Mouse (Mus musculus): ENCODE measurements at regions not wholly inside any gene's neighbourhood (a gene's known extent, or its start where the extent isn't known, plus 50 kb on each side); places are given as distances from the start of the nearest gene placed in this dataset.

DNA sequence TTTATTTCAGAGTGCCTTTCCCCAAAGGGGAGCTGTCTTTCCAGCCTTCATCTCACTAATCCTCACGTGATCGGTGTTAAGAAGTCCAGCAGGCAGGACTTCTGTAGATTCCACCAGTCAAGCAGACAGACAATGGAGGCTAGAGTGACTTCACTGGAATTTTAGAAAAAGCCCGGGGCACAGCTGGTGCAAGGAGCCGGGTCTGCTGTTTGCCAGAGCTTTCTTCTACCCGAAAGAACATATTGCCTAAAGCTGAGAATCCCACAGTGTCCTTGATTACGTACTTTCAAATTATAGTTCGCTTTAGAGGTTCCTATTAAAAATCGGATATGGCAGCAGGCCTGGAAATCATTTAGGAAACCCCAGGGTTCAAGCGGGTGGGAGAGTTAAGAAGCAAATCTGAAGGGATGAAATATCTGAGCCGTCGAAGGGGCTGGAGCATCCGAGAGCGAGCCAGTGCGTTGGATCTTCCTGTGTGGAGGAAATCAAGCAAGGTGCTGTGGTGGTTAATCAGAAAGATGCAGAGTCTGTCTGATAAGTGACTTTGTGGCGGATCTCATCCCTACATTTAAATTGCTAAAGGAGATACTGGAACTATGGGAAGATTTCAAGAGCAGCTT, 283.3 kb upstream of the Gm11146 start:
- ATAC-seq (replicated peaks; ENCODE audit: low read depth, poor library complexity, severe bottlenecking): no peak

DNA sequence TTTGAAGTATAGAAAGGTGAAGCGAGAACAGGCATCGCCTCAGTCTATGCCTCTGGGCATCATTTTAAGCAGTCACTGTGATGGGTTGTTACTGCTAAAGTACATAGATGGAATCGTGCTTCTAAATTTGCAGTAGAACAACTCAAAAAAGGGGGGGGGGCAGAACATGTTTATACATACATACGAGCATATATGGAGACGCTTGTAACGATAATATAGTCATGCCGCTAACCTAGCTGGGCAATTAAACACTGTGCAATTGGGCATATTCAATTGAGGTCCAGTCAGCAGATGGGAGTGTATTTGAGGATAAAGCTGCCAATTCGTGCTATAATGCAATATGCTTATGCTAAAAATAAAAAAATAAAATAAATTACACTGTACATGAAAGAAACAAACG, 282.6 kb upstream of the Gm11146 start:
- ATAC-seq (replicated peaks; ENCODE audit: low read depth, poor library complexity, severe bottlenecking): no peak

DNA sequence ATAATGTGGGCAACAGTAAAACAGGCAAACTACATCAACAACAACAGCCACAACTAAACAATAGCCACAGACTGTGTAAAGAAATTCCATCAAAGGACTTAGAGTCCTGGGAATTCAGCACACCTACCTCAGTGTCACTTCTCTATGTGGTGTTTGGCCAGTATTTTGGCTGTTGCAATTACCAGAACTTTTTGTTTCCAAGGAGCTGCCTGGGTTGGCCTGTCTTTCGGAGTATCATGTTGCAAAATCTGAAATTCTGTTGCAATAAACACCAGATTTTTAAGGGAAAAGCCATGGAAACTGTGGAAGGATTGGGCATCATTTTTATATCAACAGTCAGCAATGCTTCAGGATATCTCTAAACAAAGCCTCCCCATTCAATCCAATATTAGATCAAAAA, 275.1 kb upstream of the Gm11146 start:
- no peak for ATAC-seq (replicated peaks; ENCODE audit: low read depth, poor library complexity, severe bottlenecking)

DNA sequence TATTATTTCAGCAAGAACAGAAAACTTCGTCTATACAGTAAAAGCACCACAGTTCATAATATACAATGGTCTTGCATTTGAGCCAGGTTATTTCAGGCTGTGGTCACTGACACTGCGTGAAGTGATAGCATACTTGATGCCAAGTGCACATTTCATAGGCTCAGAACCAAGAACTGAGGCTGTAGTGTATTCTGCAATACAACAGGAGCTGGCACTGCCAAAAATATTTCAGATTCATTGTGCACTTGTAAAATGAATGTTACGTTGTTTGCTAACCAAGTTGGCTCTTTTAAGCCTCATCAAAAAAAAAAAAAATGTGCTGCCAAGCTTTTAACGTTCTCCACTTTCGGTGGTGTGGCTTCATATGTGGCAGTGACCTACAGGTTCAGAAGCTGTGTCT, 261.4 kb upstream of the Gm11146 start:
- no peak for ATAC-seq (replicated peaks; ENCODE audit: low read depth, poor library complexity, severe bottlenecking)

DNA sequence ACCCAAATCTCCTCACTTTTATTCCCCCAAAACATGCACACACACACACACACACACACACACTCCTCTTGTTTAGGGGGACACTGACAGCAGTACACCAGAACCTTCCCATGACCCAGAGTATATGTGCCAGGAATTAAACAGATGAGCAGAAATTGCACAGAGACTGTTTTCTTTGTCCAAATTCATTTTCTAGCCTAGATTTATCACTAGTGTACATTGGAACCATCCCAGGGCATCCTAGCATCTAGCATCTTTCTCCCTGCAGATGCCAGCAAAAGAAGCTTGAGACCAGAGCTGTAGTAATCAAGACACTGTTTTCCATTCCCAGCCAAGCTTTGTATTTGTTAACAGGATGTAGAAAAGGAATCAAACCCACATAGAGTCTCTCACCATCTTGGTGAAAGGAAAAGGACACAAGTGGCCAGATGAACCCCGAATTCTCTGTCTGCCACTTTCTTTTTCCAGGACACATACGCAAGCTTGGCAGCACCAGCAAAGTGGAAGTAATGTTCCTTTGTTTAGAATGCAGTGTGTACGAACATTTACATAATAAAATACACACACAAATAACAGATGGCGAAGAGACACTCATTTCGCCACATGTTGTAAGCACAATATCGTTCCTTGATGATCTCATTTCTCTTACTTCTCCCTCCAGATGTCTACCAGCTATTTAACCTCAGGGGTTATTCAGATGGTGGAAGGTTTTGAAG, 250.3 kb upstream of the Gm11146 start:
- no peak for ATAC-seq (replicated peaks; ENCODE audit: low read depth, poor library complexity, severe bottlenecking)

DNA sequence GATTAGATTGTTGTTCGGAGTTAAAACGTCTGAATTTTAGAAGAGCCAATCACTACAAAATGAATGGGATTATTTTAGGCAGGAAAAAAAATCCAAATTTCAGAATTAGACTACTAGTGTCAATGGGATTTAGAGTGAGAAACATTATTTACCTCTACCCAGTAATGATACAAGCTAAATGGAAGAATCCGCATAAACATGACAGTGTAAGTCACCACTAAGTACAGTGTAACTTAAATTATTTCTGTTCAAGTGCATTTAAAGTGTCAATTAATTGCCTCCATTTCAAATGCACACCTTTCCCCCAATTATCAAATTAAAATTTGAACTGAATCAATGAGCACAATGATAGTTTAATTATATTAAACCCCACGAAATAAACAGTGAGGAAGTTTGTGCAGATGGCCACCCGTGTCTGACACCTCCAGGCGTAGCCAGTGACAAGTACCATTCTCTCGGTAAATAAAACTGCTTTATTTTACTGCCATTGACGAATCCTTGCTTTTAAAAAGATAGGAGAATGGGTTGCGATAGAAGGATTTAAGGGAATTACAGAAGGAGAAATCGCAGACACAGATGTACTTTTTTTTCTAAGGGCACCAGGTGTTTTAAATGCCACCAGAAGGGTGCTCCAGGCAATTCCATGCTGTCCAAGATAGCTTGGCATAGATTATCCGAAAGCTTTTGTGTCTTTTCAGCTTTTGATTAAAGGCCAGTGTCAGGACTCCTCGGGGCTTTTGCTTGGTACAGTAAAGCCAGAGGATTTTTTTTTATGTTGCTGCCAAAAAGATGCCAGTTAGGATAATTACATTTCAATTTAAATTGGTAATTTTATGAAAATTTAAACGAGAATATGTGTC, 249.5 kb upstream of the Gm11146 start:
- ATAC-seq (replicated peaks; ENCODE audit: low read depth, poor library complexity, severe bottlenecking): no peak

DNA sequence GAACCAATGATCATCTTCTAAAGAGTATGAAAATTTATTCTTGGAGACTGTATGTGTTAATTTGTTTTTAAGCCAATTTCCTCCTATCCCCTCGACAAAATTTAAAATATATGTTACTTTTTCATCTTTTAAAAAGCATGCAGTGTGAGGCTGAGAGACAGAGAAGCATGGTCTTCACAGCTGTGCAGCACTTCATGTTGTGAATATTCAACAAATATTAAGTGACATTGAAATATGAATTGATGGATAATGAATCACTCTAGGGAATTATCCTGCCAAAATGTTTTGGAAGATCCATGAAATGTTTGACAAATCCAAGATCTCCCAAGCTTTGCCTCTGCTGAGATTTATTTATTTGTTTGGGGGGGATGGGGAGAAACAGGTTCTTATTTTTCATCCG, 233.9 kb upstream of the Gm11146 start:
- no peak for ATAC-seq (replicated peaks; ENCODE audit: low read depth, poor library complexity, severe bottlenecking)

DNA sequence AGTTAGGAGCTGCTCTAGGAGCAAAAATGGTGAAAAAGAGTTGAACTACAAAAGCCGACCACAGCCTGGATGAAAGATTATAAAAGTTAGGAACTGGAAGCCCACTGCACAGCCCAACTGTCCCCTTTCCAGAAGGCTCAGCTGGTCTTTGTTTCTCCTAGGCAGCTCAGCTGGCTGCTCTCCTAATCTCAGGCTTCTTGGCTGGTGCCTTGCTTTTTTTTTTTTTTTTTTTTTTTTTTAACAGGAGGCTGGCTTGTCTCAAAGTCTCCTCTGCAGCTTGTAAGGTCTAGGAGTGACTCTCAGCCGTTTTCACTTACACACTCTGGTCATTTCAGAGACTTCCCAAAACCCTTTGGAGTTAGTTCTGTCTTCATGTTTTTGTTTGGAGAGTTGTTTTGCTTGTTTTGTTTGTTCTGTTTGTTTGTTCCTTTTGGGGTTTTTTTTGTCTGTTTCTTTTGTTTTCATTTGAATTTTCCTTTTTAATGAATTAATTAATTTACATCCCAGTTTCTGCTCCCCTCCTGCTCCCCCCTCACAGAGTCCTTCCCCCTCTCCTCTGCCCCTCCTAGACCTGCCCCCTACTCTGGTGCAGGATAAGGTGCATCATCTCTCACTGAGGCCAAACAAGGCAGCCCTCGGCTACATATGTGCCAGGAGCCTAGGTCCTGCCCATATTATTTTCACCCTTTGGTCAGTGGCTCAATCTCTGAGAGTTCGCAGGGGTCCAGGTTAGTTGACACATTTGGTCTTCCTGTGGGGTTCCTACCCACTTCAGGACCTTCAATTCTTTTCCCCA, 225.6 kb upstream of the Gm11146 start:
- ATAC-seq (replicated peaks; ENCODE audit: low read depth, poor library complexity, severe bottlenecking): no peak

DNA sequence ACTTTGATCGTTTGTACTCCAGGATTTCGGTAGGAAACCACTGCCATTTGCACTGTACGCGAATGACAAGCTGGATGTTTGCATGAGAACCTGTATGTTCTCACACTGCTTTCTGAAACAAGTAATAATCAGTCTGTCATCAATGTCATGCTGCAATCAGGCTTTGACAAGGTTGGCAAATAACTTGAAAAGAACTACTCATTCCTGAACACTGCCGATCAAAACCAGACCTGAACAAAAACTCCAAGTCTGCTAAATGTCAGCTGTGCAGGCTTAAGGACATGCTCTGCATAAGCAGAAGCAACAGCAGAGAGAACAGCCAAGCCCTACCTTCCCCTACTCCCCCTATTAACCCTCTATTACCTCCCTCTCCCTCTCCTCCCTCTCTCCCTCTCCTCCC, 197.8 kb upstream of the Gm11146 start:
- no peak for ATAC-seq (replicated peaks; ENCODE audit: low read depth, poor library complexity, severe bottlenecking)

DNA sequence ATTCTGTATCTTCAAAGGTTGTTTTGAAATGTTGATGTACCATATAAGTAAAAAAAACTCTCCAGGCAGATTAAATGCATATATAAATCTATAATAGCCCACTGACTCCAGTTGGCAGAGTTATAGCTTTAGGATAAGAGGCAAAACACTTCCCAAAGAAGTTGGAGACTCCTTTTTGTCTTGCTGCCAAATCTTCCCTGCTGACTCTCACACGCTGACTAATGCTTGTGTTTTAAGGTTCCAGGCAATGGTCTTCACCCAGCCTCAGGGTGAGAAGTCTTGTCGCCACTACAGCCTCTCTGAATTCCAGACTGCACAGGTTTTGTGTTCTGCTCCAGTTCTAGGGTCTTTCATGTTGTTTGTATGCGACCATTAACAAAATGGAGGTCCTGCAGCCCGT, 195.0 kb upstream of the Gm11146 start:
- ATAC-seq (replicated peaks; ENCODE audit: low read depth, poor library complexity, severe bottlenecking): no peak

DNA sequence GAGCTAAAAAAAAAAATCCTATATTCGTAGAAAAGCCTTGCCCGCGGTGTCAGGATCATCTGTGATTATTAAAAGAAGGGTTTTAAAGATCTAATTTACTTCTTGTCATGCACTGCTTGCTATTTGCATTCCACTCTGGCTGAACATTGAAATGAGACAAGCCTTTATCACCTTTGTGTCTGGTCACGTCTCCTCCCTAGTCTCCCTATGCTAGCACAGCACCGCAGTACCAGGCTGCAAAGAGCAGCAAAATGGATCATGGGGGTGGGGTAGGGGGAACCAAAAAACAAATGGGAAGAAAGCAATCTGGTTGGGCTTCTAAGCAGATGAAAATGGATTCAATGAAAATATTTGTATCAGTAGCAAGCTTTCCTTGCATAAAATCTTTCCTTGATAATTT, 187.8 kb upstream of the Gm11146 start:
- no peak for ATAC-seq (replicated peaks; ENCODE audit: low read depth, poor library complexity, severe bottlenecking)

DNA sequence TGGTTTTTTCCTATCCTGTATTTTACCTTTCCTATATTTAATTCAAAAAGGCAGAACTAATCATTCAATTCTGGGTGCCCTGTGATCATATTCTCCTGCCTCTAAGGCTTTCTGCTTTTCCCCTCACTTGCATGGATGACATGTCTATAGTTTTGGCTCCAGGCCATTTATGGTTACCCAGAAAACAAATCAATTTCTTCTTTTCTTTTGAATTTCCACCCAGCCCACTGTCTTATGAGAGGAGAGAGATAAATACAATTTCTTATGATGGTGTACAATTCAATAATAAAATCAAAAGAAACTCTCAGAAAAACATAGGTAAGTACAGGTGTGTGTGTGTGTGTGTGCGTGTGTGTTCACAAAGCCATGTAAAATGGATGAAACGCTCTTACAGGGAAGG, 187.3 kb upstream of the Gm11146 start:
- ATAC-seq (replicated peaks; ENCODE audit: low read depth, poor library complexity, severe bottlenecking): no peak

DNA sequence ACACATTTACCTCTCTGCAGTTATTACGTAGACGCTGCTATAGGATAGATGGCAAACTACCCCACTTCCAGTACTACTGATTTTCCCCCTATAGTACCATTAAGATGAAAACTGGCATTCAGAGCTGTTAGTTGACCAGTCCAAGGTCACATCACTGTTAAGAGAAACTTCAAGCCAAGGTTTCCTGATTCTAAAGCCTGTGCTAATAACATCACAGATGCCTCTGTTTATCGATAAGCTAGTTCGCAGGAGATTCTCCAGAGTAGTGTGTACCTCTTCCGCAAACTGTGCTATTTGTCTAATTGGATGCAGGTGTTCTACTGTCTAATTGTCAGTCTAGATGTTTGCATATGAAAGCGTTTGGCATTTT, 186.9 kb upstream of the Gm11146 start:
- ATAC-seq (replicated peaks; ENCODE audit: low read depth, poor library complexity, severe bottlenecking): no peak

DNA sequence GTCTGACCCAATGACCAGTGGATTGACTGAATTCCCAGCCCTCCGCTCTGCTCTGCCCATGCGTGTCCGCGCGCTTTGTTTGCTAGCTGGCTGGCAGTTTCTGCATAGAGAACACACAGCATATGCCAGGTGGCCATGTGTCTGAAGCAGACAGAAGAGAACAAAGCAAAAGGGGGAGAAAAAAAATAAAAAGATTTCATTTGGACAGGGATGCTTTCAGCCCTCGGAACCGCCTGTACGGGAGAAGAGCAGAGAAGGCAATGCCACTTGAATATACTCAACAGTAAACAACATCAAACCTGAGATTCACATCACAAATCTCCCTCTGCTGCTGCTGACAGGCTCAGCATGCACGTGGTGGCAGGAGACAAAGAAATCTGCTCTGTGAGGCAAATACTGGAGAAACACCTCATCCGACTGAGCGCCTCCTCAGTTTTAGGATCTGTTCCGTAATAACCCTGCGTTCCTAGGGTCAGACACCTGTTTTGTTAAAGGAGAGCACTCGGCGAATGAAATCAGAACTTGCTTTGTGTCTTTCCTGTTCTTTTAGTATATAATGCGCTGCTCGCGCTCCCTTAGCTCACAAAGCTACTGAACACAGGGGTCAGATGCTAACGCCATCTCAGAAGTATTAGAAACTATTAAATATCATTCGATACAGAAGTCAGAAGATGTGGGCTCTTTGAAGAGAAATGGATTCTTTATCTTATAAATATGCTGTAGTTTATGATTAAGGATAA, 186.3 kb upstream of the Gm11146 start:
- no peak for ATAC-seq (replicated peaks; ENCODE audit: low read depth, poor library complexity, severe bottlenecking)

DNA sequence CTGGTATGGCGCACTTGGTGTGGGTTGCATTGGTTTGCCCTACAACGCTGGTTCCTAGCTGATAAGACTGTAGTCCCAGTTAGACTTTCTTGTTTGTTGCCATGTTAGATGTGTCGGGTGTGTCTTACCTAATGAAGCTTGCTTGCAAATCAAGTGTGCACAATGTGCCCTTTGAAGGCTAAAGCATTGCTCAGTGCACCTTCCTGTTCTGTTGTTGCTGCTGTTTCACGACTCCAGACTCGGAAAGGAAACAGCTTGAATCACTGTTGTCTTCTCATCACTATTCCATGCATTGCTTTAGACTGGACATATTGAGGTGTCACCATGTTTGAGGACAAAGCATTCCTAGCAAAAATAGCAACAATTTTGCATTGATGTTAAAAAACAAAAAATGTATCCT, 185.1 kb upstream of the Gm11146 start:
- ATAC-seq (replicated peaks; ENCODE audit: low read depth, poor library complexity, severe bottlenecking): no peak

DNA sequence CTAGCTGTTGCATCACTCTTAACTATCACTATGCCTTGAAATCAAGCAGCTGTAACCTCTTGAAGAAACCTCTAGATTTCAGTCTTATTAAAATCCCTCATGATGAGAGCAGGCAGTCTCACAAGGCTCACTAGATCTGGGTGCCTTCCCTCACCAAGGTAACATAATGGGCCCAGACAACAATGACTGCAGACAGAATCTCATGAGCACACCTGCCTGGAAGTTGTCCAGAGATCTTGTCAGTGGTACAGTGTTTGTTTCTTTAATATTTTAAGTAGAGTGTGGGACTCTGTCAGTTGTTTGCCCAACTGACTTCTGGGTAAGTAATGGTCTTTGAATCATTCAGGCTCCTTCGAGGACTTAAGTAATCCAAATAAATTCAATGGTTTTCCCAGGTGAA, 177.1 kb upstream of the Gm11146 start:
- no peak for ATAC-seq (replicated peaks; ENCODE audit: low read depth, poor library complexity, severe bottlenecking)

DNA sequence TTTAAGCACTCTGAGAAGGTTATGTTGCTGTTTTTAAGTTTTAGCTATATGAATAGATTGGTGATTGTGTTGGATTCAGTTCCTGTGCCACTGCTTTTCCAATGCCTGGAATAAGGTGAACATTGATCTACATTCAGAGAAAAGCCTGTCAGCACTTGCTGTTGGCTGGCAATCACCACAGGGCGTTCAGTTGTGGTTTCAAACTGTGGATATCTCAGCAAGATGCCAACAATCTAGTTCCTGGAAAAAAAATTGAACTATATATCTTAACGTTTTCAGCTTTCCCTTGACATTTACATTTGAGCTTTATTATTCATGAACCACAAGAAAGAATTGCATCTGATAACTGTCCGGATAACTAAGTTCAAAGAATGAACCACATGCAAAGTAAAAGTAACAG, 170.2 kb upstream of the Gm11146 start:
- ATAC-seq (replicated peaks; ENCODE audit: low read depth, poor library complexity, severe bottlenecking): peak; percentile 52

DNA sequence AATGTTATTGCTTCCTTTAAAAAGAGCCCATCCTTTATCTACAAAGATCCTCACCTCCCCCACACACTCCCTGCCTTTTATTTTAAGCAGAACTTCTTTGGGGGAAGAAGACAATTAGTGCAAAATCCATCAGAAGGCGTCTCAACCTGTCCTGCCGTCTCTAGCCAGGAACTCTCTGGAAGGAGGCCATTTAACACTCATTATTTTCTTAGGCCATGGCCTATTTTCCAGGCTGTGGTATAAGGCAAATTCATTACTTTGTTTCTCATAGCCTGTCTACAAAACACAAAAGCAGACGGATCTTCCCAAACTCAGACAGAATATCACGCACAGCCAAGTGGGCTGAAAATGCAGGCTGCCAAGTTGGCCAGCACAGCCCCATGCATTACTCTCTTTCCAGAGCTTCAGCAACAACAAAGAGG, 159.0 kb upstream of the Gm11146 start:
- ATAC-seq (replicated peaks; ENCODE audit: low read depth, poor library complexity, severe bottlenecking): no peak

DNA sequence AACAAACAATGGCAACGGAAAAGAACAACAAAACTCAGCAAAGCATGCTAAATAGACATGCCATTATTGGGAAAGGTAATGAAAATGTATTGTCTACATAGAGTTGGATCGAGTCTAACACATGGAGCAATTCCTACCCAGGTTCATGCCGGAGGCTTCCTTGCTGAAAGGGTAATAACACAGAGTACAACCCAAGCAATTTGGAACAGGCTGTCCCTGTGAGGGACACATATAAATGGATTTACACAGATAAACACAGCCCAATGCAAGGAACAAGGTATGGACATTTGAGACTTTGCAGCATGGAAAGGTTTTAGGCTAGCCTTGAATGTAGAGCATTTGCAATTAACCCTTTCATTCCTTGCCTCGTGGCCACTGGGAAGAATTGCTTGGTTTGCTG, 158.6 kb upstream of the Gm11146 start:
- no peak for ATAC-seq (replicated peaks; ENCODE audit: low read depth, poor library complexity, severe bottlenecking)

DNA sequence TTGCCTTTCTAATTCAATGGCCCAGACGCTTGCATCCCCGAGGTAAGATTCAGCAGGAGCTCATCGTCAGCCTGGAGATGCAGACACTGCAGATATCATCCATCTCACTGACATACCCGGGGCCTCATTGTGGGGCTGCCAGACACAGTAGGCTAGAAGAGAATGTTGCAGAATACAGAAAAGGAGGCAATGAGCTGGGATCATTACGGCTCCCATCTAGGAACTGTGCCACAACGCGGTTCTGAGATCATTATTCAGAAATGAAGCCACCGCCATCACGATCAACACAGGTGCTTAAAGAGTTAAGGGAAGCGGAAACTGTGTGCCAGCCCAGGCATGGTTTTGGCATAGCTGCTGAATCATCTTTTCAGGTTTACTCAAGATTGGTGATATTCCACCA, 158.1 kb upstream of the Gm11146 start:
- ATAC-seq (replicated peaks; ENCODE audit: low read depth, poor library complexity, severe bottlenecking): no peak
